Mouse (Mus musculus) hindbrain, embryonic 16.5 days (tissue): ENCODE data around the gene Ppp1r7. TPM values are rescaled to one million over a fixed set of nuclear protein-coding genes. Genes with fewer than 3 reads are reported as not detected.
A peak's percentile ranks its signal among the peaks of the same experiment; 100 is the strongest.
"Not testable (repeated sequence)": the region's sequence is repeated elsewhere in the genome, so short reads cannot be mapped to it uniquely, and the experiment has no call there.

ENCODE experiments used
- ATAC-seq: fragments of 200-750 bp; cut with Nextera tagmentation; 2 replicates; pipeline ENCODE4 v1.8.0; 2017; ENCODE audit warnings: moderate TSS enrichment, moderate library complexity
- H3K27ac ChIP-seq: fragments of 300-500 bp; sonication (generic); 2 replicates; pipeline ENCODE4 v1.5.1; 2014; ENCODE audit warnings: low read depth, mild to moderate bottlenecking, control low read depth, low read length, moderate library complexity
- H3K27me3 ChIP-seq: fragments of 300-500 bp; sonication (generic); replicated peaks from 2 replicates; pipeline ENCODE4 v1.6.1; 2014; ENCODE audit warnings: low read length; ENCODE audit not compliant: control insufficient read depth, insufficient read depth
- H3K36me3 ChIP-seq: fragments of 300-500 bp; sonication (generic); 2 replicates; pipeline ENCODE4 v1.6.1; 2014; ENCODE audit warnings: mild to moderate bottlenecking, low read length, moderate library complexity, mixed read lengths; ENCODE audit not compliant: control insufficient read depth, insufficient read depth
- H3K4me1 ChIP-seq: fragments of 300-500 bp; sonication (generic); 2 replicates; pipeline ENCODE4 v1.6.1; 2014; ENCODE audit warnings: low read depth, low read length; ENCODE audit not compliant: control insufficient read depth, insufficient read depth
- H3K4me2 ChIP-seq: fragments of 300-500 bp; sonication (generic); 2 replicates; pipeline ENCODE4 v1.6.1; 2014; ENCODE audit warnings: mild to moderate bottlenecking, low read length, control low read depth, moderate library complexity
- H3K4me3 ChIP-seq: fragments of 300-500 bp; sonication (generic); 2 replicates; pipeline ENCODE4 v1.5.1; 2014; ENCODE audit warnings: mild to moderate bottlenecking, low read length, control low read depth, moderate library complexity
- H3K9ac ChIP-seq: fragments of 300-500 bp; sonication (generic); 2 replicates; pipeline ENCODE4 v1.6.1; 2014; ENCODE audit warnings: low read depth, mild to moderate bottlenecking, control low read depth, low read length, moderate library complexity
- H3K9me3 ChIP-seq: fragments of 300-500 bp; sonication (generic); 2 replicates; pipeline ENCODE4 v1.6.1; 2014; ENCODE audit warnings: mild to moderate bottlenecking, low read length, moderate library complexity; ENCODE audit not compliant: control insufficient read depth
- WGBS: fragments of 180-500 bp; shearing (Covaris S2); extraction: QIAGEN DNeasy Blood & Tissue Kit; methylation state at CpG from one replicate; pipeline ENCODE4 v1.1.7; 2014; 5-methylcytosine and 5-hydroxymethylcytosine counted together
- polyA plus RNA-seq: library from polyadenylated mRNA; unstranded; fragments of >200 nt; fragmentation: Nextera tagmentation; extraction: Ambion mirVana; gene quantifications from 2 replicates; pipeline ENCODE4 v1.2.1, GENCODE M21; 2015

The Ppp1r7 gene
- 47.9 and 56.0 TPM in 2 replicates for polyA plus RNA-seq

DNA sequence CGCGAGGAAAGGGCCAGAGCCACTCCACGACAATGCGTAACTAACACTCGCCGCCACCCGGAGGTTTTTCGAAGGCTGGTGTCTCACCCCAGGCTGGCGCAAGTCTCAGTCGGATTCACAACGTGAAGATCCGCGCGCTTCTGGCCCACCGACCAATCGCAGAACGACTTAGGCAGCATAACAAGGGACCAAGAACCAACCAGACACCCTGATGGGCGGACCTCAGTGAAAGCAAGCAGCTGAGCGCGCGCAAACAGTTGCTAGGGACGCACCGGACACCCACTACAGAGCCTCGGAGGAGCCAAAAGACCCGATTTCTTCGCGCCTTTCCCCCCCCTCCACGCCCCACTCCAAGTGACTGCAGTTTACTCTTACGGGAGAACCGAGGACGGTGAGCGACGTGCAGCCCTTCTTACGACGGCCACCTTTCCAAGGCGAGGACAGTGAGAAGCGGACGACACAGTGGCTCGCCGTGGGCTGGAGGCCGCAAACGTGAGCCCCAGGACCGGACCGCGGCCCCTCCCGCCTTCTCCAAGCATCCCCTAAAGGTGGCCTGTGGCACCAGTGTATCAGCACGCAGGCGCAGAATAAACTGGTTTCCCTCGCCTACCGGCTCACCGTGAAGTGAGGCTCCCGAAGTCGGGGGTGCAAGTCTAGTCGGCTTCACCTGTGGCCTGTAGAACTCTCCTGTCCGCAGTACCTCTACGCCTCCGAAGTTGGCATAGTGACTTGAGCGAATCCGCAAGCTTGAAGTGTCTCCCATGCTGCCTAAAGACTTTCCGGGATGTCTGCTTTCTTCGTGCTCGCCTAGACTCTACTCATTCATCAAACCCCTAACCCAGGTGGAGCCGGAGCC lies at the start of gene Ppp1r7, which contains the start of gene Pask:
TSS of gene Ppp1r7 (plus strand) at position 207 of the 856 bp plus-strand sequence.
TSS of gene Pask (minus strand) at position 835 of the 856 bp plus-strand sequence.
- Histone ChIP-seq H3K4me3 (peak within 1 kb of the TSS; percentile 94), H3K4me1 (peaks cover 9% of the 10 kb centered on the region), H3K36me3 (0 out of 2 replicates have a peak, but pooled peaks cover 4% of the 10 kb centered on the region), H3K27me3 (no peaks in the 10 kb centered on the region), H3K4me2 (peak within 1 kb of the TSS; percentile 93), H3K27ac (peak within 1 kb of the TSS; percentile 76), H3K9ac (peak within 1 kb of the TSS; percentile 91), H3K9me3 (no peaks in the 10 kb centered on the region)
- WGBS = 0% methylated on average over 56 of the region's 63 CpGs
- ATAC-seq = peak; percentile 96

DNA sequence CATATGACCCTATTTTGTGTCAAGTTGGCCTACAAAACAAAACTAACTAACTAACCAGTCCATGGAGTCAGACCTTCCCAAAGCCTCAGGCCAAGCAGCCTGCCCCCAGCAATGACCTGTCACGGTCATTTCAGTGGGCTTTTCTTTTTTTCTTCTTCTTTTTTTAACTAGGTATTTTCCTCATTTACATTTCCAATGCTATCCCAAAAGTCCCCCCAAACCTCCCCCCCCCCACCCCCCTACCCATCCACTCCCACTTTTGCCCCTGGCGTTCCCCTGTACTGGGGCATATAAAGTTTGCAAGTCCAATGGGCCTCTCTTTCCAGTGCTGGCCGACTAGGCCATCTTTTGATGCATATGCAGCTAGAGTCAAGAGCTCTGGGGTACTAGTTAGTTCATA lies 48.2 kb upstream of the Ppp1r7 start:
- not testable (repeated sequence) for H3K4me3 ChIP-seq, H3K9ac ChIP-seq, H3K4me2 ChIP-seq, H3K27me3 ChIP-seq, H3K9me3 ChIP-seq, H3K4me1 ChIP-seq, ATAC-seq, H3K27ac ChIP-seq
- H3K36me3 ChIP-seq = peaks cover 10% of the 10 kb centered on the region
- 84% methylated on average over 3 of the region's 3 CpGs for WGBS

DNA sequence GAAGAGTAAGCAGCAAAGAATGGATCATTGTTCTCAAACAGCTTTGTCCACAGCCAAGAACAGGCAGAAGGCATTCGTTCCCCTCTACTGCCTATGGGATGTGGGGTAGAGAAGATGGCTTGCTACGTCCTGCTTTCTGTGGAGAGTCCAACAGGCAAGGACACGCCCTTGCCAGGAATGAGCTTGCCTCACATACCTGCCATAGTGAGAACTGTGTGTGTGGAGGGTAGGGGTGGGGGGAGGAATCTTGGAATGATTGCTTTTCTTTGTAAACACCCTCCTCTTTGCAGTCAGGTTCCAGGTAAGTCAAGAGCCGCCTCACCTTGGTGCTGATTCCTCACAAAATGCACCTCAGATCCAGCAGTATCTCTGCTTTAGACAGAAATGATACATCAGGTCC lies 42.9 kb upstream of the Ppp1r7 start:
- Histone ChIP-seq H3K27ac (no peak overlapping the region), H3K4me3 (no peak overlapping the region), H3K9me3 (no peaks in the 10 kb centered on the region), H3K27me3 (no peaks in the 10 kb centered on the region), H3K4me1 (peaks cover 4% of the 10 kb centered on the region), H3K4me2 (no peak overlapping the region), H3K36me3 (peaks cover 33% of the 10 kb centered on the region), H3K9ac (no peak overlapping the region)
- 86% methylated on average over 4 of the region's 4 CpGs for WGBS
- ATAC-seq = no peak

DNA sequence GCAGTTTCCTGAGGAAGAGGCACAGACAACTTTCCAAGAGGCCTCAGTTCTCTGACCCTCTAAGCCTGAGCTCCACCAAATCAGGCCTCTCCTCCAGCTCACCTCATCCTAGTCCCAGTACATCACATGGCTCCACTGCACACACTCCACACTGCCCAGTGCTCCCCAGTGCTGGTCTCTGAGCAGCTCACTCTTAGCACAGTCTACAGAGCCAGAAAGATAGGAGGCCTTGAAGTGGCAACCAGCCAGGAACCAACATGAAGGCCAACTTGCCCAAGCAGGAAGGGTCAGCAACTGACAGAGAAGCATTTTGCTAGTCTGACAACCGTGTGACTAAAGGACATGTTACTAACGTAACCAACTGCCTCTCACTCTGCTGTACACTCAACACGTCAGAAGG lies 42.1 kb upstream of the Ppp1r7 start:
- no peak overlapping the region for H3K27ac ChIP-seq
- H3K4me2 ChIP-seq = no peak overlapping the region
- no peak for ATAC-seq
- H3K9ac ChIP-seq = no peak overlapping the region
- 76% methylated on average over 3 of the region's 3 CpGs for WGBS
- peaks cover 8% of the 10 kb centered on the region for H3K4me1 ChIP-seq
- H3K36me3 ChIP-seq = peaks cover 33% of the 10 kb centered on the region
- no peaks in the 10 kb centered on the region for H3K27me3 ChIP-seq
- no peak overlapping the region for H3K4me3 ChIP-seq
- no peaks in the 10 kb centered on the region for H3K9me3 ChIP-seq

DNA sequence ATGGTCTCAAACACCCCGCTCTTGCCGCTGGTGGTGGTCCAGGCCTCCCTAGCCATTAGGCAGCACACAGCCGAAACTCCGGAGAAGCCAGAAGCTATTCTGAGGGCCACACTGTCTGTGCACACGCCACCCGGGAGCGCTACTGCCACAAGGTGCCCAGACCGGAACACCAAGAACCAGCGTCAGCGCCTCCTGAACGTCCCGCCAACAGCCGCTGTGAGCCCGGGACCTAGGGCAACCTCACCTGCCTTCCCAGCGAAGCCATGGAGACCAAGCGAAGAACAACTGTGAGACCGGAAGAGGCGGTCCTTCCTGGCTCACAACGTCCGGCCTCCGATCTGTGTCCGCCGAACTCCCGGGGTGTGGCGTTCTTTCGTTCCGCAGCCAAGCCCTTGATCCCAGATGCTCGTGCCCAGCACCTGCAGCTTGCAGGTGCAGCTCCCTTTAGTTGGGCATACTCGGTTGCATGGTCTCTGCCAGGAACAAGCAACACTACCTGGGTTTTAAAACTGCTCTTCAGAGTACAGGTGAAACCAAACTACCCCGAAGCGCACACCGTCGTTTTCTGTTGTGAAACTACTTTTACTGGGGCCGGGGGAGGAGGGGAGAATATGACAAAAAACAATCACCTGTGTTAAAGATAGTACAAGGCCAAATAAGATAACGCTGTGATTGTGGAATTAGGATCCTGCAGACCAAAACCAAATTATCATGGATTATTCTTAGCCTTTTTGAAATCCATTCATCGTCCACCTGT lies 36.9 kb upstream of the Ppp1r7 start, which contains the start of gene Mterf4:
TSS of gene Mterf4 (minus strand) at position 335 of the 757 bp plus-strand sequence.
- H3K4me3 ChIP-seq = peak within 1 kb of the TSS; percentile 85
- no peaks in the 10 kb centered on the region for H3K9me3 ChIP-seq
- peaks cover 15% of the 10 kb centered on the region for H3K36me3 ChIP-seq
- peak within 1 kb of the TSS; percentile 87 for H3K9ac ChIP-seq
- no peaks in the 10 kb centered on the region for H3K27me3 ChIP-seq
- H3K4me2 ChIP-seq = peak within 1 kb of the TSS; percentile 78
- 7% methylated on average over 33 of the region's 36 CpGs for WGBS
- ATAC-seq = peak; percentile 98
- peaks cover 8% of the 10 kb centered on the region for H3K4me1 ChIP-seq
- peak within 1 kb of the TSS; percentile 64; the same call in 1 of the 2 replicates for H3K27ac ChIP-seq

DNA sequence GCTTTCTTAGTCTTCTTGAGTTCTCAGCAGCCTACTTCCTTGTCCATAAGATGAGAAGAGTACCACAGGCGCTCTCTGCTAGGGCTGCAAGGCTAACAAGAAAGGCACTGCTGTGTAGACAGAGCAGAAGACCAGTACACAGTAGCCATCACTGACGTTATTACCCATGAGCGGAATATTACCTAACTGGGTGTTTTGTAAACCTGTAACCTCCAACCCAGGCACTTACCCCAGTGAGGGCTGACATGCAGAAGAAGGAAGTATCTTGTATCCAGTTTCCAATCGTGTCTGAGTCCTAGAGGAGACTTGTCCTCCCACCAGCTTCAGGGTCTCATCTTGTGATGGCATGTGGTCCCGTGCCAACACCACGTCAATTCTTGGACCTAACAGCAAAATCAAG lies 18.7 kb upstream of the Ppp1r7 start:
- 96% methylated on average over 6 of the region's 6 CpGs for WGBS
- H3K9ac ChIP-seq = no peak overlapping the region
- no peak for ATAC-seq
- H3K4me1 ChIP-seq = no peaks in the 10 kb centered on the region
- H3K36me3 ChIP-seq = peaks cover 9% of the 10 kb centered on the region
- no peak overlapping the region for H3K4me2 ChIP-seq
- H3K27ac ChIP-seq = no peak overlapping the region
- H3K27me3 ChIP-seq = no peaks in the 10 kb centered on the region
- H3K9me3 ChIP-seq = no peaks in the 10 kb centered on the region
- no peak overlapping the region for H3K4me3 ChIP-seq

DNA sequence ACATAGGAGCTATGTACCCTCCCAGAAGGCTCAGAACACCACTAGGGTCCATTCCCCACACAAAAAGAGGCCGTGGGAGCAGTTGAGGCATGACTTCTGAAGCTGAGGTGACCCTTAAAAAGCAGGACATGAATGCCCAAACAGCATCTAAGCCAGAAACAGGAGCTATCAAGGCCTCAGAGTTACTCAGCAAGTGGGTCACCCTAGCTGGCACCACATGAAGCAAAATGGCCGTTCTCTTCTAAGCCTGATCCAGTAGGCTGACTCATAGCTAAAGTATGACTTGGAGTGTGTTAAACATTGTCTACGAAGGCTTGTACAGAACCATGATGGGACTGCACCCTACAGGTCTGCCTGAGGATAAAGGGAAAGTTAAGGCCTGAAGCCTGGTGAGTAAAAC lies 16.2 kb upstream of the Ppp1r7 start:
- Histone ChIP-seq H3K4me2 (no peak overlapping the region), H3K4me3 (no peak overlapping the region), H3K27me3 (no peaks in the 10 kb centered on the region), H3K27ac (no peak overlapping the region), H3K36me3 (peaks cover 6% of the 10 kb centered on the region), H3K9me3 (no peaks in the 10 kb centered on the region), H3K9ac (no peak overlapping the region), H3K4me1 (no peaks in the 10 kb centered on the region)
- no peak for ATAC-seq
- 95% methylated on average over 3 of the region's 3 CpGs for WGBS

DNA sequence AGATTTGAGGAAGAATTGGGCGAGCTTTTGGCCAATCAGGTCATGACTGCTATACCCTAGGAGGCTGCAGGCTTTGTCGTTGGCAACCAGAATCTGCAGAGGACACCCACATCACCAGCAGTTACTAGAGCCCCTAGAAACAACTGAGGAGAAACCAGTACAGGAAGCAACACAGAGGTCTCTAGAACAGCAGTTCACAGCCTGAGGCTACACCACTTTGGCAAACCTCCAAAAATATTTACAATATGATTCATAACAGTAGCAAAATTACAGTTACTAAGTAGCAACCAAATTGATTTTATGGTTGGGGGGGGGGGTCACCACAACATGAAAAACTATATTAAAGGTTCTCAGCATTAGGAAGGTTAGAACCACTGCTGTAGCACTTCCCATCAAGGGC lies 8.0 kb upstream of the Ppp1r7 start:
- Histone ChIP-seq H3K4me1 (no peaks in the 10 kb centered on the region), H3K36me3 (0 out of 2 replicates have a peak, but pooled peaks cover 2% of the 10 kb centered on the region), H3K27ac (no peak overlapping the region), H3K9ac (no peak overlapping the region), H3K4me2 (no peak overlapping the region), H3K4me3 (no peak overlapping the region), H3K9me3 (no peaks in the 10 kb centered on the region), H3K27me3 (no peaks in the 10 kb centered on the region)
- no peak for ATAC-seq
- 69% methylated on average over 2 of the region's 2 CpGs for WGBS

DNA sequence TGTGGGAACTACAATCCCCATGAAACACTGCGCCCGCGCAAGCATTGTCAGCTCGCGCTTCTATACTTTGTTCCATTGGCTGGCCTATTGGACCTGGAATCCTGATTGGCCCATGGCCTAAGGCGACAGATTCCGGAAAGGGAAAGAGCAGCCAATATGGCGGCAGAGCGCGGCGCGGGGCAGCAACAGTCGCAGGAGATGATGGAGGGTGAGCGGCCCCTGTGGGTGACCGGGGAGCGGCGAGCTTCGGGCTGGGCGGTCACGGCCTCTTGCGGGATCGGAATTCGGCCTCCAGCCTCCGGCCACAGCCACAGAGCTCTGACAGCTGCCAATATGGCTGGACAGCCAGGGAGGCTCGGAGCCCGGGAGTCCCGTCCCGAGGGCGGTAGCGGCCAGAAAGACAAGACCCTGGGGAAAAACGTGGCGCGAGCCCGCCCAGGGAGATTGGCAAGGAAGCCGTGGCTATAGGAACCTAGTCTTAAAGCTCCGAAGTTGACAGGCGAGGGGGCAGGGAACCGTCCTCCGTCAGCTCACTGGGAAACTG lies 922 bp downstream of the Ppp1r7 start:
- Histone ChIP-seq H3K4me3 (peak overlapping the region; percentile 94), H3K36me3 (0 out of 2 replicates have a peak, but pooled peaks cover 4% of the 10 kb centered on the region), H3K27ac (peak overlapping the region; percentile 76), H3K9ac (peak overlapping the region; percentile 91), H3K9me3 (no peaks in the 10 kb centered on the region), H3K27me3 (no peaks in the 10 kb centered on the region), H3K4me2 (peak overlapping the region; percentile 93), H3K4me1 (peaks cover 9% of the 10 kb centered on the region)
- ATAC-seq = peak; percentile 97
- WGBS = 0% methylated on average over 37 of the region's 39 CpGs
